Mouse (Mus musculus): ENCODE results near the gene Rab9. TPM values are rescaled to one million over a fixed set of nuclear protein-coding genes. Genes with fewer than 3 reads are reported as not detected.

Rab9 gene
- polyA plus RNA-seq, 3 experiments from 2014 or later = 33.7 to 36.9 (median 33.7) TPM

GRCm38 (mm10) chrX:166444552-166444951, 35.1 kb downstream of the Rab9 start:
- no peak for ATAC-seq

GRCm38 (mm10) chrX:166440616-166441063, 39.0 kb downstream of the Rab9 start, which contains the start of gene Ofd1:
Ofd1 (minus strand) TSS chrX:166440704.
- peak; percentile 99 for ATAC-seq

GRCm38 (mm10) chrX:166440036-166440615, 39.5 kb downstream of the Rab9 start, which contains the start of gene Trappc2:
Trappc2 (plus strand) TSS chrX:166440574.
- ATAC-seq = peak; percentile 57

GRCm38 (mm10) chrX:166434812-166435211, 44.9 kb downstream of the Rab9 start:
- no peak for ATAC-seq

GRCm38 (mm10) chrX:166416196-166416595, 63.5 kb downstream of the Rab9 start:
- no peak for ATAC-seq

GRCm38 (mm10) chrX:166407865-166408264, 71.8 kb downstream of the Rab9 start:
- ATAC-seq = no peak

Other genes starting within 250 kb of the Rab9 start
- 10 to 100 TPM; 25.8 to 61.6 (median 50.7) TPM for gene Gpm6b, start 241.0 kb downstream of the Rab9 start, polyA plus RNA-seq (2017; shearing (Covaris generic))
- gene Trappc2, start 39.3 kb downstream of the Rab9 start, polyA plus RNA-seq (2017; shearing (Covaris generic)) = 10 to 100 TPM; 31.9 to 40.6 (median 34.5) TPM
- gene Ofd1, start 39.2 kb downstream of the Rab9 start, polyA plus RNA-seq (2017; shearing (Covaris generic)) = 1 to 10 TPM; 4.5 to 6.5 (median 5.2) TPM
- gene Tceanc, start 38.7 kb upstream of the Rab9 start, polyA plus RNA-seq (2017; shearing (Covaris generic)) = 1 to 10 TPM; 6.7 to 8.6 (median 7.2) TPM
- gene Egfl6, start 105.9 kb upstream of the Rab9 start, polyA plus RNA-seq (2017; shearing (Covaris generic)) = not detected